Mouse (Mus musculus) adrenal gland, adult 18-20 months (tissue): ENCODE results near the gene Faf1. TPM values are rescaled to one million over a fixed set of nuclear protein-coding genes. Genes with fewer than 3 reads are reported as not detected.

ENCODE experiments used
- DNase-seq, 2 experiments: peaks; one replicate each; pipeline ENCODE4 v3.0.0; 2021 to 2022; ENCODE audit warnings: low spot score in 2 of 2
- total RNA-seq, 2 experiments: library from RNA; stranded (reverse); gene quantifications; 1 replicate in 1 of 2; 2 replicates in 1 of 2; pipeline ENCODE4 v1.2.3; 2021

Gene Faf1
- total RNA-seq, 2 experiments from 2014 or later, result 27.1 to 27.4 TPM

GRCm38 (mm10) chr4:109989213-109989612 lies 312.8 kb downstream of the Faf1 start:
- no peak for DNase-seq

GRCm38 (mm10) chr4:110006044-110006443 lies 329.7 kb downstream of the Faf1 start:
- no peak for DNase-seq

Other genes with a start within 250 kb of the Faf1 start
- gene Rnf11, start 191.9 kb upstream of the Faf1 start, total RNA-seq, result 100 to 1,000 TPM; 187 to 242 TPM
- gene 4930522H14Rik, start 145.3 kb upstream of the Faf1 start, total RNA-seq, result not detected
- 10 to 100 TPM; 55.6 TPM for gene Cdkn2c, start 9.4 kb upstream of the Faf1 start, total RNA-seq